Mouse (Mus musculus): ENCODE results near the gene Farp1.

GRCm38 (mm10) chr14:121060484-121060883 lies 25.5 kb downstream of the Farp1 start:
- TF ChIP-seq CTCF (IDR thresholded peaks at IDR 0.05; ENCODE audit: low read depth, low read length) (no peak), POLR2A (IDR thresholded peaks at IDR 0.05; ENCODE audit: insufficient read depth, low read length) (no peak), EP300 (IDR thresholded peaks at IDR 0.05; ENCODE audit: insufficient read depth, low read depth, low read length) (no peak)
